Mouse (Mus musculus): ENCODE data around the gene Cnnm4. TPM values are rescaled to one million over a fixed set of nuclear protein-coding genes. Genes with fewer than 3 reads are reported as not detected.

Cnnm4 gene
- total RNA-seq (2021) = 1 to 10 TPM; 4.1 to 4.3 TPM

GRCm38 (mm10) chr1:36471181-36472105 lies at the start of gene Cnnm4:
Gene Cnnm4, plus strand, starts transcription at chr1:36471620.
- intact Hi-C loops (cut with DNase I) = loop anchor here (1.0 kb wide), 1 partner anchor 102 kb away; the partner anchor contains the start of gene Kansl3
- peak; percentile 78 for DNase-seq (ENCODE audit: low spot score)

- DNase-seq (ENCODE audit: low spot score) = no peak
- intact Hi-C loops (cut with DNase I) = no loop called here
Measured at GRCm38 (mm10) chr1:36429511-36429910, 41.9 kb upstream of the Cnnm4 start.

- intact Hi-C loops (cut with DNase I) = no loop called here
- no peak for DNase-seq (ENCODE audit: low spot score)
Measured at GRCm38 (mm10) chr1:36432999-36433398, 38.4 kb upstream of the Cnnm4 start.

GRCm38 (mm10) chr1:36433616-36434015 lies 37.8 kb upstream of the Cnnm4 start:
- intact Hi-C loops (cut with DNase I) = no loop called here
- DNase-seq (ENCODE audit: low spot score) = no peak

GRCm38 (mm10) chr1:36435071-36435470 lies 36.3 kb upstream of the Cnnm4 start:
- intact Hi-C loops (cut with DNase I) = no loop called here
- no peak for DNase-seq (ENCODE audit: low spot score)

GRCm38 (mm10) chr1:36436515-36436914 lies 34.9 kb upstream of the Cnnm4 start:
- no peak for DNase-seq (ENCODE audit: low spot score)
- intact Hi-C loops (cut with DNase I) = no loop called here

- intact Hi-C loops (cut with DNase I) = no loop called here
- DNase-seq (ENCODE audit: low spot score) = no peak
Measured at GRCm38 (mm10) chr1:36437223-36437622, 34.2 kb upstream of the Cnnm4 start.

- DNase-seq (ENCODE audit: low spot score) = peak; percentile 18
- intact Hi-C loops (cut with DNase I) = loop anchor here (5.0 kb wide), 1 partner anchor 36 kb away; no protein-coding TSS in a partner anchor
Measured at GRCm38 (mm10) chr1:36441101-36441500, 30.3 kb upstream of the Cnnm4 start.

- intact Hi-C loops (cut with DNase I) = loop anchor here (5.0 kb wide), 1 partner anchor 33 kb away; no protein-coding TSS in a partner anchor
- peak; percentile 93 for DNase-seq (ENCODE audit: low spot score)
Measured at GRCm38 (mm10) chr1:36444471-36445464, 26.7 kb upstream of the Cnnm4 start, which contains the start of gene Lman2l. Gene Lman2l, minus strand, starts transcription at chr1:36445271.

GRCm38 (mm10) chr1:36445508-36445907 lies 25.9 kb upstream of the Cnnm4 start:
- intact Hi-C loops (cut with DNase I) = no loop called here
- no peak for DNase-seq (ENCODE audit: low spot score)

GRCm38 (mm10) chr1:36446106-36446824 lies 25.2 kb upstream of the Cnnm4 start:
- intact Hi-C loops (cut with DNase I) = no loop called here

GRCm38 (mm10) chr1:36446841-36447240 lies 24.6 kb upstream of the Cnnm4 start:
- intact Hi-C loops (cut with DNase I) = no loop called here
- no peak for DNase-seq (ENCODE audit: low spot score)

More at GRCm38 (mm10) chr1:36446106-36446824, 25.2 kb upstream of the Cnnm4 start:
- DNase-seq (ENCODE audit: low spot score) = no peak

- no peak for DNase-seq (ENCODE audit: low spot score)
- intact Hi-C loops (cut with DNase I) = no loop called here
Measured at GRCm38 (mm10) chr1:36454055-36454815, 17.2 kb upstream of the Cnnm4 start.

- intact Hi-C loops (cut with DNase I) = no loop called here
Measured at GRCm38 (mm10) chr1:36457388-36458014, 13.9 kb upstream of the Cnnm4 start.

GRCm38 (mm10) chr1:36458169-36458568 lies 13.3 kb upstream of the Cnnm4 start:
- intact Hi-C loops (cut with DNase I) = no loop called here
- no peak for DNase-seq (ENCODE audit: low spot score)

More at GRCm38 (mm10) chr1:36457388-36458014, 13.9 kb upstream of the Cnnm4 start:
- DNase-seq (ENCODE audit: low spot score) = no peak

- intact Hi-C loops (cut with DNase I) = no loop called here
- no peak for DNase-seq (ENCODE audit: low spot score)
Measured at GRCm38 (mm10) chr1:36461829-36462228, 9.6 kb upstream of the Cnnm4 start.

- intact Hi-C loops (cut with DNase I) = no loop called here
- no peak for DNase-seq (ENCODE audit: low spot score)
Measured at GRCm38 (mm10) chr1:36465641-36466160, 5.7 kb upstream of the Cnnm4 start.

GRCm38 (mm10) chr1:36467446-36467845 lies 4.0 kb upstream of the Cnnm4 start:
- no peak for DNase-seq (ENCODE audit: low spot score)
- intact Hi-C loops (cut with DNase I) = no loop called here
